Mouse (Mus musculus) midbrain, embryonic 12.5 days (tissue): Measurements from ENCODE around the gene Med29. TPM values are rescaled to one million over a fixed set of nuclear protein-coding genes. Genes with fewer than 3 reads are reported as not detected.
A peak's percentile ranks its signal among the peaks of the same experiment; 100 is the strongest.

Source experiments
- ATAC-seq: fragments of 200-750 bp; cut with Nextera tagmentation; 2 replicates; pipeline ENCODE4 v1.8.0; 2017; ENCODE audit warnings: low read depth, moderate TSS enrichment, moderate library complexity; ENCODE audit not compliant: low FRiP score
- H3K27ac ChIP-seq: fragments of 300-500 bp; sonication (generic); replicated peaks from 2 replicates; pipeline ENCODE4 v1.5.1; 2016; ENCODE audit warnings: mild to moderate bottlenecking
- H3K27me3 ChIP-seq: fragments of 300-500 bp; sonication (generic); 2 replicates; pipeline ENCODE4 v1.6.1; 2016; ENCODE audit warnings: mild to moderate bottlenecking
- H3K36me3 ChIP-seq: fragments of 300-500 bp; sonication (generic); 2 replicates; pipeline ENCODE4 v1.6.1; 2016
- H3K4me1 ChIP-seq: fragments of 300-500 bp; sonication (generic); 2 replicates; pipeline ENCODE4 v1.6.1; 2016
- H3K4me2 ChIP-seq: fragments of 300-500 bp; sonication (generic); replicated peaks from 2 replicates; pipeline ENCODE4 v1.6.1; 2016; ENCODE audit warnings: mild to moderate bottlenecking, moderate library complexity
- H3K4me3 ChIP-seq: fragments of 300-500 bp; sonication (generic); 2 replicates; pipeline ENCODE4 v1.5.1; 2016; ENCODE audit warnings: mild to moderate bottlenecking
- H3K9ac ChIP-seq: fragments of 300-500 bp; sonication (generic); replicated peaks from 2 replicates; pipeline ENCODE4 v1.6.1; 2016; ENCODE audit warnings: mild to moderate bottlenecking, moderate library complexity
- H3K9me3 ChIP-seq: fragments of 300-500 bp; sonication (generic); 2 replicates; pipeline ENCODE4 v1.6.1; 2016; ENCODE audit warnings: mild to moderate bottlenecking
- WGBS: fragments of 180-500 bp; shearing (Covaris S2); methylation state at CpG from one replicate; pipeline ENCODE4 v1.1.7; 2016; 5-methylcytosine and 5-hydroxymethylcytosine counted together
- polyA plus RNA-seq: library from polyadenylated mRNA; unstranded; fragments of >200 nt; fragmentation: Nextera tagmentation; extraction: Ambion mirVana; gene quantifications from 2 replicates; pipeline ENCODE4 v1.2.1, GENCODE M21; 2016

The Med29 gene
- polyA plus RNA-seq, 1 experiment from 2014 or later, result 46.9 TPM

DNA sequence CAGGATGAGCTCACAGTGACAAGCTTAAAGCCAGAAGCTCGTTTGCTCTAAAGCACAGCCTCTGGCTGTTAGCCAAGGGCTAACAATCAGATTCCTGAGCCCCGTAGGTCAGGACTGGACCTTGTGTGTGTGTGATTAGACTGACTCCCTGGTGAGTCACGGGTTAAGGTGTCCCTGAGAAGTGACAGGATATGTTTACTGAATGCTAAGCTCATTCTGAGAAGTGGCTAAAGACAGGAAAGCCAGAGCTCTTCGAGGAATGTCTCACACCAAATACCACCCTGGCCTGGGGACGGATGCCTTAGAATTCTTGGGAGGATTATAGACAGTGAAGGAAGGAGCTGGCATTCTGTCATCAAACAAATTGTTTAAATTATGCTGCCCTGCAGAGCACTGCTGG lies 34.5 kb downstream of the Med29 start:
- no peak overlapping the region for H3K4me3 ChIP-seq

DNA sequence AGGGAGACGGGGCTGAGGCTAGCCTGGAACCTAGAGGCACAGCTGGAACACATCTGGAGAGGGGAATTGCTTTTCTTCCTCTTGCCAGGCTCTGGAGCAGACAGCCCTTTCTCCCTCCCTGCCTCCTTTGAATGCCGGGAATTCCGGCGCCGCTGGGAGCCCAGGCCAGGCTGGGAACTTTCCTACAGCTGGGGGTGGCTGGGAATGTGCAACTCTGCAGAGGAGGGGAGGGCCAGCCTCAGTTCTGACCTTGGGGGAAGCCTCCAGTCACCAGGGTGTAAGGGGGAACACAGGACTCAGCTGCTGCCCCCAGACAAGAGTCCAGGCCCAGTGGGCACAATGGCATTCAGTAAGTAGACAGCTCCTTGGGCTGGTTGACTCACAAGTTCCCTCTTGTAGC lies 35.5 kb downstream of the Med29 start:
- H3K4me2 ChIP-seq, result no peak overlapping the region

More for the DNA sequence above, 34.5 kb downstream of the Med29 start:
- Histone ChIP-seq H3K4me2 (0 out of 2 replicates have a peak overlapping the region, but pooled peaks have one; percentile 2), H3K36me3 (peaks cover 64% of the 10 kb centered on the region), H3K27me3 (no peaks in the 10 kb centered on the region), H3K27ac (peak overlapping the region; percentile 54), H3K9ac (peak overlapping the region; percentile 39), H3K4me1 (peaks cover 26% of the 10 kb centered on the region), H3K9me3 (no peaks in the 10 kb centered on the region)
- peak; percentile 21; the same call in 1 of the 2 replicates for ATAC-seq
- 1% methylated on average over 5 of the region's 5 CpGs for WGBS

DNA sequence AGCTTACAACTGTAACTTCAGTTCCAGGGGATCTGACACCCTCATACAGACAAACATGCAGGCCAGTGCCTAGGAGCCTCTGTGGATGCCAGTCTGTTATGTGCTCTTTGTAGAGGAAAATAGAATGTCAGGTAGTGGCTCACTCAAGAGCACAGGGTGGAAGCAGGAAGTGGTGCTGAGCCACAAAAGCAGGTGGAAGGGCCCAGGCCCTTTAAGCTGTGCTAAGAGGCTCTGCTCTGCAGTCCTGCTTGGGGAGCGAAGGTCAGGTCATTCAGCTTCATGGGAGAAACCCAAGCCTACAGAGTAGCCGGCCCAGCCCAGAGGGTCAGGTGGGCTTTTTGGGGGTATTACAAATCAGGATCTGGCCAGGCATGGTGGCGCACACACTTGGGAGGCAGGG lies 37.3 kb downstream of the Med29 start:
- Histone ChIP-seq H3K4me3 (no peak overlapping the region), H3K4me1 (peaks cover 38% of the 10 kb centered on the region), H3K36me3 (peaks cover 42% of the 10 kb centered on the region), H3K27ac (no peak overlapping the region), H3K27me3 (no peaks in the 10 kb centered on the region), H3K9me3 (no peaks in the 10 kb centered on the region), H3K4me2 (no peak overlapping the region), H3K9ac (no peak overlapping the region)
- 87% methylated on average over 3 of the region's 3 CpGs for WGBS
- ATAC-seq, result no peak

More for the DNA sequence above, 35.5 kb downstream of the Med29 start:
- no peak overlapping the region for H3K4me3 ChIP-seq
- H3K4me1 ChIP-seq, result peaks cover 28% of the 10 kb centered on the region
- 3% methylated on average over 5 of the region's 5 CpGs for WGBS
- ATAC-seq, result no peak
- H3K27me3 ChIP-seq, result no peaks in the 10 kb centered on the region
- no peak overlapping the region for H3K9ac ChIP-seq
- peak overlapping the region; percentile 54 for H3K27ac ChIP-seq
- H3K36me3 ChIP-seq, result peaks cover 59% of the 10 kb centered on the region
- no peaks in the 10 kb centered on the region for H3K9me3 ChIP-seq

GRCm38 (mm10) chr7:28354596-28354995 lies 37.9 kb downstream of the Med29 start:
- no peaks in the 10 kb centered on the region for H3K27me3 ChIP-seq
- no peak overlapping the region for H3K4me3 ChIP-seq
- WGBS, result 93% methylated on average over 3 of the region's 3 CpGs
- ATAC-seq, result no peak
- H3K4me2 ChIP-seq, result no peak overlapping the region
- no peak overlapping the region for H3K27ac ChIP-seq
- H3K9ac ChIP-seq, result no peak overlapping the region
- H3K36me3 ChIP-seq, result peaks cover 36% of the 10 kb centered on the region
- H3K9me3 ChIP-seq, result no peaks in the 10 kb centered on the region
- H3K4me1 ChIP-seq, result peaks cover 43% of the 10 kb centered on the region

DNA sequence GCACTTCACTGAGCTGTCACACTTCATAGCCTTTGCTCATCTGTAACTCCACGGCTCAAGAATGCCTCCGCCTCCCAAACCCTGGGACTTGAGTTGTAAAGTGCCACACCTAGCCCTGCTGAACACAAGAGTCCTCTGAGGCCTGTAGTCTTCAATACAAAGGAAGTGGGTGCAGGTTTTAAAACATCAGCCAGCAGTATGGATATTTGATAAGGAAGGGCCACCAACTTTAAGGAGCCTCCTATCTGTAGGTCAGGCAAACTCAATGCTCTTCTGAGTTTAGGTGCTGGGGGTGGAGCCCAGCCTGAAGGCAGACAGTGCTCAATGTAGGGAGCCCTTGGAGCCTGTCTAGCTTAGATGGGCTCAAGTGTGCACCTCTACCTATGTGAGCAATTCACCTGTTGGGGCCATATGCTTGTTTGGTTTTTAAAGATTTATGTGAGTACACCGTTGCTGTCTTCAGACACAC lies 38.4 kb downstream of the Med29 start:
- H3K27ac ChIP-seq, result no peak overlapping the region
- no peaks in the 10 kb centered on the region for H3K27me3 ChIP-seq
- H3K36me3 ChIP-seq, result peaks cover 32% of the 10 kb centered on the region
- H3K4me2 ChIP-seq, result no peak overlapping the region
- ATAC-seq, result no peak
- H3K9me3 ChIP-seq, result no peaks in the 10 kb centered on the region
- H3K4me3 ChIP-seq, result no peak overlapping the region
- H3K4me1 ChIP-seq, result peaks cover 44% of the 10 kb centered on the region
- 87% methylated on average over 3 of the region's 3 CpGs for WGBS
- H3K9ac ChIP-seq, result no peak overlapping the region

GRCm38 (mm10) chr7:28353267-28353666 lies 39.2 kb downstream of the Med29 start:
- peaks cover 37% of the 10 kb centered on the region for H3K4me1 ChIP-seq
- H3K9me3 ChIP-seq, result no peaks in the 10 kb centered on the region
- H3K27ac ChIP-seq, result no peak overlapping the region
- H3K9ac ChIP-seq, result no peak overlapping the region
- WGBS, result 94% methylated on average over 2 of the region's 2 CpGs
- no peaks in the 10 kb centered on the region for H3K27me3 ChIP-seq
- H3K4me3 ChIP-seq, result no peak overlapping the region
- H3K4me2 ChIP-seq, result no peak overlapping the region
- no peak for ATAC-seq
- H3K36me3 ChIP-seq, result peaks cover 32% of the 10 kb centered on the region

DNA sequence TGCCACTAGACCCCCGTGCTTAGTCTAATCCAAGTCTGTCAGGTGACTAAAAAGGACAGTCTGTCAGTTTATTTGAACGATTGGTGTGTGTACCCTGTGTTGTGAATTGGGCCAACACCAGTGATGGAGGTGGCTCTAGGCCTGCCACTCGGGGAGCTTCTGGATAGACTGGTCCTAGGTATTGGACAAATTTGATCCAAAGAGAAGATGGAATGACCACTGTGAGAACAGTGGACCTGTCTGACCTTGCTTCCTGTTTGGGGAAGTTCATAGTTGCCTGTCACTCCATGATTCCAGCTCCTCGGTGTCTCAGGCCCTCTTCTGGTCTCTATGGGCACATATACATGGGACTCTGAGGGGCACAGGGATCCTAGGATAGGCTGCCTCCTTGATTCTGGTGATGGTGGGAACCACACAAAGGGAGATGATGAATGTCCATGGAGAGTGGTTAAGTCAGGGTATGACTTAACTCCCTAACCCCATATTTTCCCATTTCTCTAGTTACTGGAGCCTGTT lies 40.8 kb downstream of the Med29 start:
- peak overlapping the region; percentile 91 for H3K4me3 ChIP-seq
- H3K27ac ChIP-seq, result no peak overlapping the region
- peak overlapping the region; percentile 95 for H3K4me2 ChIP-seq
- peak overlapping the region; percentile 96 for H3K9ac ChIP-seq
- no peaks in the 10 kb centered on the region for H3K9me3 ChIP-seq
- peaks cover 22% of the 10 kb centered on the region for H3K4me1 ChIP-seq
- ATAC-seq, result no peak
- no peaks in the 10 kb centered on the region for H3K27me3 ChIP-seq
- 43% methylated on average over 4 of the region's 4 CpGs for WGBS
- peaks cover 32% of the 10 kb centered on the region for H3K36me3 ChIP-seq

DNA sequence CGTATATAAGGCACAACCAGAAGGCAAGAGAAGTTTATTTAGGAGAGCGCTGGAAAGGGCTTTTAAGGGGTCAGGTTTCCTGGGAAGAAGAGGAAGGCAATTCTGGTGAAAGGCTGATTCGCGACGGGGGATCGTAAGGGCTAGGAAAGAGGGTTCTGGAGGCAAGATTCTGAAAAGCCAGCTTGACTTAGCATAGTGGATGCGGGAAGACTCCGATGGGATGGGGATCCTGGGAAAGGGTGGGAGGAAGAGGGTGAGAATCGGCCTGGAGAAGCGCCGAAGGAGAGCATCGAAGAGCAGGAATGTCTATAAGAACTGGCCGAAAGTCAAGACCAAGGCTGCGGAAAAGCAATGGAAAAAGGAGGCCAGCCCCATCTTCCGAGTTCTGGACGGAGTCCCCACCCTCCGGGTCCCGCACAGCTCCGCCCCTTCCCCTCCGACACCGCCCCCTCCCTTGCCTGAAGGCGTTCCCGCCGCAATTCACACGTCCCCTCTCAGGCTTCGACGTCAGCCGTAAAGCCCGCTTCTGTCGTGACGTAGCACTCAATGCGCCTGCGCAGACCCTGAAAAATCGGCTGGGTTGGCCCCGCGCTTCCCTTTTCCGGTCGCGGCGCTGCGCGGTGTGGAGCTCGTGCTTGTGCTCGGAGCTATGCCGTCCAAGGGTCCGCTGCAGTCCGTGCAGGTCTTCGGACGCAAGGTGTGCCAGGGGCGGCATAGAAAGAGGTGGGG lies 42.2 kb downstream of the Med29 start, which contains the start of gene Rps16:
Gene Rps16 (plus strand): TSS at position 498 of the 729 bp plus-strand sequence.
- 1% methylated on average over 50 of the region's 50 CpGs for WGBS
- Histone ChIP-seq H3K27ac (peak within 1 kb of the TSS; percentile 81), H3K4me1 (peaks cover 19% of the 10 kb centered on the region), H3K9me3 (no peaks in the 10 kb centered on the region), H3K9ac (peak within 1 kb of the TSS; percentile 96), H3K4me3 (peak within 1 kb of the TSS; percentile 91), H3K27me3 (no peaks in the 10 kb centered on the region), H3K4me2 (peak within 1 kb of the TSS; percentile 95), H3K36me3 (peaks cover 27% of the 10 kb centered on the region)
- peak; percentile 93 for ATAC-seq

DNA sequence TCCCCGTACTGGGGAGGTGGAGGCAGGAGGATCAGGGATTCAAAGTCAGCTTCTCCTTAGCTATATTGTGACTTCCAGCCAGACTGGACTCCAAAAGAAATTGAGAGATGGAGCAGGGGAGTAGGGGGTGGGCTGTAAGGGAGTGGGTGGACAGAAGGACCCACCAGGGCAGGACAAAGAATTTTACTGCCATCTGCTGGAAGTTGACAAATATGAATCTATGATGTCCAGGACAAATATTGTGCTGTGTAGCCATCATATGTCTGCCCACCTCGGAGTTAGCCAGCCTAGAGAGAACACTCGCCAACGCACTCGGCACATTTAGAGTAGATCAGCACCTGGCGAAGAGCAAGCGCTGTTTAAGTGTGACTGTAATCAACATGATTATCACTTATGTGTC lies 43.9 kb downstream of the Med29 start:
- Histone ChIP-seq H3K4me1 (peaks cover 19% of the 10 kb centered on the region), H3K27me3 (no peaks in the 10 kb centered on the region), H3K4me2 (no peak overlapping the region), H3K36me3 (peaks cover 11% of the 10 kb centered on the region), H3K9ac (no peak overlapping the region), H3K9me3 (no peaks in the 10 kb centered on the region), H3K4me3 (no peak overlapping the region), H3K27ac (no peak overlapping the region)
- ATAC-seq, result no peak
- 85% methylated on average over 7 of the region's 7 CpGs for WGBS

- Histone ChIP-seq H3K4me2 (no peak overlapping the region), H3K9me3 (no peaks in the 10 kb centered on the region), H3K9ac (no peak overlapping the region), H3K27ac (no peak overlapping the region), H3K36me3 (0 out of 2 replicates have a peak, but pooled peaks cover 3% of the 10 kb centered on the region), H3K27me3 (no peaks in the 10 kb centered on the region), H3K4me3 (no peak overlapping the region), H3K4me1 (peaks cover 19% of the 10 kb centered on the region)
- no peak for ATAC-seq
- 85% methylated on average over 3 of the region's 3 CpGs for WGBS
Measured at GRCm38 (mm10) chr7:28347746-28348145, 44.8 kb downstream of the Med29 start.

- Histone ChIP-seq H3K27ac (no peak overlapping the region), H3K4me2 (no peak overlapping the region), H3K4me3 (no peak overlapping the region), H3K9ac (no peak overlapping the region), H3K27me3 (no peaks in the 10 kb centered on the region; the same call in 1 of the 2 replicates), H3K4me1 (peaks cover 2% of the 10 kb centered on the region), H3K36me3 (no peaks in the 10 kb centered on the region), H3K9me3 (no peaks in the 10 kb centered on the region)
- WGBS, result 8% methylated on average over 4 of the region's 4 CpGs
- no peak for ATAC-seq
Measured at GRCm38 (mm10) chr7:28344637-28345036, 47.9 kb downstream of the Med29 start.

DNA sequence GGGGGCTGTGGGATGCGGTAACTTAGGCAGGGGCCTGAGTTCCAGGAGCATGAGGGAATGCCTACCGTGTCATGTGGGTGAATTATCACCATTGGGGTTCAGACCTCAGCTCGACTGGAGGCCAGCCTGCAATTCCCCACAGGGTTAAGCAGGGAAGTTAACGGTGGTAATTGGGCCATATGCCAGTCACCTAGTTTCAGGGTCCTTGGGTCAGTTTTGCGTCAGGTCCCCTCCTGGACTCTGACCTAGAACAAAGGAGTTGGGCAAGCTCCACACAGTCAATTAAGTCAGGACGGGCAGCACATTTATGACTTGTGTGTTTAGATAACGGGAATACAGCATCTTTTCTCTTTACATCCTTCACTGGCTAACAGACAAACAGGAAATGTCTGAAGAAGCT lies 51.1 kb downstream of the Med29 start:
- H3K27me3 ChIP-seq, result no peaks in the 10 kb centered on the region; the same call in 1 of the 2 replicates
- no peak overlapping the region for H3K4me3 ChIP-seq
- WGBS, result 57% methylated on average over 7 of the region's 7 CpGs
- no peak overlapping the region for H3K9ac ChIP-seq
- no peak overlapping the region for H3K27ac ChIP-seq
- no peaks in the 10 kb centered on the region for H3K36me3 ChIP-seq
- H3K4me1 ChIP-seq, result peaks cover 12% of the 10 kb centered on the region
- no peaks in the 10 kb centered on the region for H3K9me3 ChIP-seq
- H3K4me2 ChIP-seq, result no peak overlapping the region
- no peak for ATAC-seq
